Comparison of ENCODE assay signal across 9 mouse cellular contexts in genomic region chr6:136931246-136931645, GRCm38 (mm10). TPM values are rescaled to one million over a fixed set of nuclear protein-coding genes. Genes with fewer than 3 reads are reported as not detected.
A peak's percentile ranks its signal among the peaks of the same experiment; 100 is the strongest.
DNase-seq lines count a peak whose midpoint lies in the region; ATAC-seq and TF ChIP-seq lines count a peak whose summit lies in the region.
"Had no signal": no experiment of that assay in that cellular context is flagged by ENCODE, and none has a peak within 500 bp of the region (broad histone marks: within the 10 kb centered on the region; RNA-seq: fewer than 3 reads in every experiment).

No protein-coding gene starts in this region.

- 0 out of 2 replicates have a peak, but pooled peaks cover under 1% of the 10 kb centered on the region for H3K79me2 ChIP-seq in MEL (ENCODE audit: control insufficient read depth, insufficient read depth, low read length, poor library complexity)

- H3K27me3 ChIP-seq in kidney, embryonic 15.5 days = no peaks in the 10 kb centered on the region
- H3K27me3 ChIP-seq in MEL (ENCODE audit: control insufficient read depth in 1 of 2, insufficient read depth in 2 of 2, low read length in 2 of 2) = no peaks in the 10 kb centered on the region
- H3K27me3 ChIP-seq in intestine, embryonic 15.5 days (replicated peaks) = no peaks in the 10 kb centered on the region
- H3K27me3 ChIP-seq: forebrain, embryonic 13.5 days had no signal

- no peak for TF ChIP-seq CTCF in MEL (IDR thresholded peaks at IDR 0.05 in 2 of 3, conservative IDR thresholded peaks at IDR 0.05 in 1 of 3; ENCODE audit: control insufficient read depth in 1 of 3, insufficient read depth in 1 of 3, low read depth in 2 of 3, low read length in 3 of 3, poor library complexity in 1 of 3, severe bottlenecking in 1 of 3)

- WGBS in kidney, embryonic 15.5 days = 86% methylated on average over 13 of the region's 13 CpGs
- WGBS in intestine, embryonic 15.5 days = 73% methylated on average over 13 of the region's 13 CpGs

- H3K27ac ChIP-seq in kidney, embryonic 15.5 days = peak overlapping the region; percentile 69
- H3K27ac ChIP-seq in MEL (ENCODE audit: control insufficient read depth, low read depth, low read length) = peak overlapping the region; percentile 42
- H3K27ac ChIP-seq in intestine, embryonic 15.5 days = peak overlapping the region; percentile 87
- H3K27ac ChIP-seq: forebrain, embryonic 13.5 days had no signal

- peaks cover 11% of the 10 kb centered on the region for H3K4me1 ChIP-seq in kidney, embryonic 15.5 days
- peaks cover 15 to 27% of the 10 kb centered on the region in 2 experiments for H3K4me1 ChIP-seq in MEL (ENCODE audit: control insufficient read depth in 1 of 2, insufficient read depth in 2 of 2, low read length in 2 of 2)
- H3K4me1 ChIP-seq in intestine, embryonic 15.5 days (replicated peaks) = peaks cover 13% of the 10 kb centered on the region
- H3K4me1 ChIP-seq: forebrain, embryonic 13.5 days had no signal

- no peak overlapping the region for H3K4me3 ChIP-seq in kidney, embryonic 15.5 days (replicated peaks)
- H3K4me3 ChIP-seq in MEL (ENCODE audit: control insufficient read depth in 1 of 2, insufficient read depth in 1 of 2, low read depth in 2 of 2, low read length in 2 of 2) = no peak overlapping the region
- H3K4me3 ChIP-seq in intestine, embryonic 15.5 days (replicated peaks) = no peak overlapping the region
- H3K4me3 ChIP-seq: forebrain, embryonic 13.5 days had no signal

- no peak for TF ChIP-seq POLR2A in MEL (IDR thresholded peaks at IDR 0.05; ENCODE audit: control insufficient read depth in 1 of 2, insufficient read depth in 1 of 2, low read depth in 1 of 2, low read length in 2 of 2, poor library complexity in 1 of 2)

- no peak for TF ChIP-seq RAD21 in MEL (IDR thresholded peaks at IDR 0.05; ENCODE audit: low read depth, low read length)

- TF ChIP-seq EP300 in MEL (IDR thresholded peaks at IDR 0.05; ENCODE audit: low read depth in 1 of 2, low read length in 2 of 2) = no peak

- H3K9me3 ChIP-seq in kidney, embryonic 15.5 days (replicated peaks) = no peaks in the 10 kb centered on the region
- no peaks in the 10 kb centered on the region for H3K9me3 ChIP-seq in MEL (replicated peaks; ENCODE audit: insufficient read depth, low read length)
- no peaks in the 10 kb centered on the region for H3K9me3 ChIP-seq in intestine, embryonic 15.5 days
- H3K9me3 ChIP-seq: forebrain, embryonic 13.5 days had no signal

- no peak overlapping the region for H3K4me2 ChIP-seq in kidney, embryonic 15.5 days
- H3K4me2 ChIP-seq in intestine, embryonic 15.5 days (replicated peaks) = peak overlapping the region; percentile 51; the same call in 1 of the 2 replicates
- H3K4me2 ChIP-seq: forebrain, embryonic 13.5 days had no signal

- H3K9ac ChIP-seq in kidney, embryonic 15.5 days = no peak overlapping the region
- no peak overlapping the region for H3K9ac ChIP-seq in MEL (ENCODE audit: control insufficient read depth, low read depth, low read length, poor library complexity, severe bottlenecking)
- no peak overlapping the region for H3K9ac ChIP-seq in intestine, embryonic 15.5 days
- H3K9ac ChIP-seq: forebrain, embryonic 13.5 days had no signal

- DNase-seq in kidney, postnatal 10 days = no peak
- peak; percentile 44 for DNase-seq in CD4-positive helper T cell, adult 2 months (ENCODE audit: low read depth, low spot score)
- DNase-seq in MEL (ENCODE audit: low read depth, low spot score) = no peak
- DNase-seq in embryo, embryonic 11 days = no peak
- DNase-seq in layer of hippocampus, adult 9-11 months = no peak
- DNase-seq in left cerebral cortex, adult 9 months (ENCODE audit: low spot score in 2 of 2) = no peak

- no peaks in the 10 kb centered on the region for H3K36me3 ChIP-seq in kidney, embryonic 15.5 days
- peaks cover 2 to 33% of the 10 kb centered on the region in 2 experiments for H3K36me3 ChIP-seq in MEL (ENCODE audit: control insufficient read depth in 1 of 2, insufficient read depth in 2 of 2, low read length in 2 of 2)
- H3K36me3 ChIP-seq in intestine, embryonic 15.5 days = no peaks in the 10 kb centered on the region

- ATAC-seq in kidney, embryonic 15.5 days (replicated peaks; ENCODE audit: low FRiP score) = no peak
- ATAC-seq in intestine, embryonic 15.5 days = peak; percentile 54
- ATAC-seq: forebrain, embryonic 13.5 days had no signal

TF ChIP-seq in MEL, 35 proteins besides CTCF, POLR2A, EP300 and RAD21:
- no peak for TF ChIP-seq POLR2AphosphoS5 (IDR thresholded peaks at IDR 0.05; ENCODE audit: borderline replicate concordance, low read depth, low read length)
- no peak for TF ChIP-seq BHLHE40 (IDR thresholded peaks at IDR 0.05; ENCODE audit: borderline replicate concordance, low read depth, low read length)
- TF ChIP-seq ETS1 (IDR thresholded peaks at IDR 0.05; ENCODE audit: low read depth, low read length) = no peak
- TF ChIP-seq MXI1 (IDR thresholded peaks at IDR 0.05; ENCODE audit: low read depth, low read length) = no peak
- no peak for TF ChIP-seq MAZ (IDR thresholded peaks at IDR 0.05; ENCODE audit: low read depth, low read length)
- TF ChIP-seq ZC3H11A (IDR thresholded peaks at IDR 0.05; ENCODE audit: low read depth, low read length) = no peak
- TF ChIP-seq ZMIZ1 (IDR thresholded peaks at IDR 0.05; ENCODE audit: low read depth, low read length) = no peak
- no peak for TF ChIP-seq MAX (IDR thresholded peaks at IDR 0.05; ENCODE audit: low read length)
- TF ChIP-seq CHD1 (IDR thresholded peaks at IDR 0.05; ENCODE audit: low read depth, low read length) = no peak
- TF ChIP-seq NELFE (IDR thresholded peaks at IDR 0.05; ENCODE audit: low read depth, low read length) = no peak
- TF ChIP-seq USF2 (IDR thresholded peaks at IDR 0.05; ENCODE audit: borderline replicate concordance in 1 of 2, insufficient read depth in 1 of 2, low read depth in 1 of 2, low read length in 2 of 2) = no peak
- no peak for TF ChIP-seq TBP (IDR thresholded peaks at IDR 0.05; ENCODE audit: low read depth, low read length)
- no peak for TF ChIP-seq TAL1 (IDR thresholded peaks at IDR 0.05; ENCODE audit: low read length)
- no peak for TF ChIP-seq NRF1 (IDR thresholded peaks at IDR 0.05; ENCODE audit: insufficient read depth, low read depth, low read length, poor library complexity, severe bottlenecking)
- no peak for TF ChIP-seq MEF2A (IDR thresholded peaks at IDR 0.05; ENCODE audit: extremely low read depth, insufficient replicate concordance, low read depth, low read length, poor library complexity, severe bottlenecking)
- no peak for TF ChIP-seq MAFK (IDR thresholded peaks at IDR 0.05; ENCODE audit: borderline replicate concordance, low read depth, low read length)
- TF ChIP-seq SMC3 (IDR thresholded peaks at IDR 0.05; ENCODE audit: low read depth, low read length) = no peak
- no peak for TF ChIP-seq ELF1 (IDR thresholded peaks at IDR 0.05; ENCODE audit: low read depth, low read length)
TF ChIP-seq in MEL: peak in this region for 0.

RNA-seq across cellular contexts. Expression of gene Pde6h, which starts 7.6 kb away (rescaled TPM):
- polyA plus RNA-seq in kidney, embryonic 15.5 days (2015; fragmentation: Nextera tagmentation; extraction: Ambion mirVana) = 0.26 and 0.40 TPM in 2 replicates
- total RNA-seq in MEL (2012; rRNA removed) = not detected in 2 replicates
- under 1 TPM in 1 of 2 experiments, not detected in 1; 0.08 TPM for polyA plus RNA-seq in MEL (2012; ENCODE audit: insufficient read depth in 1 of 2, insufficient read length in 2 of 2, low read depth in 1 of 2, low replicate concordance in 2 of 2, missing spikeins in 1 of 2)
- not detected in 2 replicates for polyA plus RNA-seq in intestine, embryonic 15.5 days (2015; fragmentation: Nextera tagmentation; extraction: Ambion mirVana)
- polyA plus RNA-seq: forebrain, embryonic 13.5 days had no signal

RNA-seq across cellular contexts. Expression of gene Erp27, which starts 9.3 kb away (rescaled TPM):
- polyA plus RNA-seq in kidney, embryonic 15.5 days (2015; fragmentation: Nextera tagmentation; extraction: Ambion mirVana) = 0.23 and 0.38 TPM in 2 replicates
- not detected in 2 replicates for total RNA-seq in MEL (2012; rRNA removed)
- under 1 TPM in 1 of 2 experiments, not detected in 1; 0.39 TPM for polyA plus RNA-seq in MEL (2012; ENCODE audit: insufficient read depth in 1 of 2, insufficient read length in 2 of 2, low read depth in 1 of 2, low replicate concordance in 2 of 2, missing spikeins in 1 of 2)
- polyA plus RNA-seq in intestine, embryonic 15.5 days (2015; fragmentation: Nextera tagmentation; extraction: Ambion mirVana) = 14.6 and 37.0 TPM in 2 replicates

RNA-seq across cellular contexts. Expression of gene Arhgdib, which starts 10.5 kb away (rescaled TPM):
- 62.1 and 63.8 TPM in 2 replicates for polyA plus RNA-seq in kidney, embryonic 15.5 days (2015; fragmentation: Nextera tagmentation; extraction: Ambion mirVana)
- total RNA-seq in MEL (2012; rRNA removed) = 102 and 144 TPM in 2 replicates
- 100 to 1,000 TPM; 346 to 408 TPM for polyA plus RNA-seq in MEL (2012; ENCODE audit: insufficient read depth in 1 of 2, insufficient read length in 2 of 2, low read depth in 1 of 2, low replicate concordance in 2 of 2, missing spikeins in 1 of 2)
- polyA plus RNA-seq in intestine, embryonic 15.5 days (2015; fragmentation: Nextera tagmentation; extraction: Ambion mirVana) = 44.5 and 47.8 TPM in 2 replicates

RNA-seq across cellular contexts. Expression of gene Mgp, which starts 55.6 kb away (rescaled TPM):
- 210 and 216 TPM in 2 replicates for polyA plus RNA-seq in kidney, embryonic 15.5 days (2015; fragmentation: Nextera tagmentation; extraction: Ambion mirVana)
- not detected in 2 replicates for total RNA-seq in MEL (2012; rRNA removed)
- polyA plus RNA-seq in MEL (2012; ENCODE audit: insufficient read depth in 1 of 2, insufficient read length in 2 of 2, low read depth in 1 of 2, low replicate concordance in 2 of 2, missing spikeins in 1 of 2) = not detected
- 121 and 122 TPM in 2 replicates for polyA plus RNA-seq in intestine, embryonic 15.5 days (2015; fragmentation: Nextera tagmentation; extraction: Ambion mirVana)

Comparison
In these comparisons a context has a peak if more than half of its experiments do, and no peak if none do; other contexts are left out.
1. RNA of gene Erp27, which starts 9.3 kb away (polyA plus RNA-seq): 14.6 to 37.0 TPM in intestine, embryonic 15.5 days; 0.39 TPM in MEL and 0.23 to 0.38 TPM in kidney, embryonic 15.5 days; every median in the first group is over 10 times any median in the second.
2. Peak in every context shown above with its lines, with median percentiles within 50 percentile points of each other: H3K27ac ChIP-seq.